ENCODE assay signal across 8 mouse cellular contexts in the genomic region with DNA sequence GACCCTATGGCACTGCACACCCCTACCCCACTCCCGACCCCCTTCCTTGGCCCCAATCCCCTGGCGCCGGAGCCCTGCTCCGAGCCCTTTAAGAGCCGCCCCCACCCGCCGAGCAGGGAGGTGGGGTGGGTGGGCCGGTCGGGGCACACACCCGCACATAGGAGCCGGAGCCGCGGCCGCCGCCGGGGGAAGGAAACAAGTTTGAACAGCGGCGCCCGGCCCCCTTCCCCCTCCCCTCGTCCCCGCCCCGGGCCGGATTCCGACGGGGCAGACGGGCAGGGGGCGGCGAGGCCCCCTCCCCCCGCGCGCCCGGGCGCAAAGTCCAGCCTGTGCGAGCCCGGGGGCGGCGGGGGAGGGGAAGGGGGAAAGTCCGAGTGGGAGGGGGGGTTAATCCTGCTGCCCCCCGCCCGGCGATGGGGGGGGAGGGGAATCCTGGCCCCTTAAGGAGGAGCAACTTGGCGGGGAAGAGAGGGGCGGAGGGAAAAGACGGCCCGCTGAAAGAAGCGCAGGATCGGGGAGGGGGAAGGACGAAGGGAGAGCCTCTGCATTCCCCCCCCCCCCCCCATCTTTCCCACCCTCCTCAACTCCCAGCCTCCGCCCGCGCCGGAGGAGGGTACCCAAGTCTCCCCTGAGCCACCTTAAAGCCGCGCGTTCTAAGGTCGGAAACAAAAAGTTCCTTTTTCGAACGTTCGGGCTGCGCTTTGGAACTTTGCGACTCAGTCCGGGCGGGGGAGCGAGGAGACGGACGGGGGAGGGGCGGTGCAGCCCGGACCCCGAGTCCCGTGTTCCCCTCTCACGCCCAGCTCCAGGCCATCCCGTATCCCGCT. TPM values are rescaled to one million over a fixed set of nuclear protein-coding genes. Genes with fewer than 3 reads are reported as not detected.
A peak's percentile ranks its signal among the peaks of the same experiment; 100 is the strongest.
DNase-seq lines count a peak whose midpoint lies in the region; ATAC-seq lines count a peak whose summit lies in the region.

No protein-coding gene starts in this region.

- peaks cover 16% of the 10 kb centered on the region for H3K36me3 ChIP-seq in embryonic facial prominence, embryonic 12.5 days
- peaks cover 9% of the 10 kb centered on the region for H3K36me3 ChIP-seq in heart, embryonic 11.5 days (ENCODE audit: control insufficient read depth, insufficient read depth, low read length)
- peaks cover 19% of the 10 kb centered on the region for H3K36me3 ChIP-seq in kidney, embryonic 14.5 days (ENCODE audit: control insufficient read depth, insufficient read depth, low read length)
- H3K36me3 ChIP-seq in liver, embryonic 15.5 days (replicated peaks): peaks cover 16% of the 10 kb centered on the region
- peaks cover 12% of the 10 kb centered on the region for H3K36me3 ChIP-seq in neural tube, embryonic 12.5 days

- peaks cover 49% of the 10 kb centered on the region for H3K4me1 ChIP-seq in embryonic facial prominence, embryonic 12.5 days
- peaks cover 38% of the 10 kb centered on the region for H3K4me1 ChIP-seq in heart, embryonic 11.5 days (ENCODE audit: control insufficient read depth, insufficient read depth, low read length)
- peaks cover 44% of the 10 kb centered on the region for H3K4me1 ChIP-seq in kidney, embryonic 14.5 days (ENCODE audit: control insufficient read depth, insufficient read depth, low read length)
- peaks cover 66% of the 10 kb centered on the region for H3K4me1 ChIP-seq in liver, embryonic 15.5 days (replicated peaks)
- H3K4me1 ChIP-seq in neural tube, embryonic 12.5 days: peaks cover 50% of the 10 kb centered on the region

- H3K27me3 ChIP-seq in embryonic facial prominence, embryonic 12.5 days: no peaks in the 10 kb centered on the region
- H3K27me3 ChIP-seq in heart, embryonic 11.5 days (ENCODE audit: control insufficient read depth, insufficient read depth, low read length): no peaks in the 10 kb centered on the region
- H3K27me3 ChIP-seq in kidney, embryonic 14.5 days (ENCODE audit: control insufficient read depth, insufficient read depth, low read length): no peaks in the 10 kb centered on the region
- peaks cover 14% of the 10 kb centered on the region; the same call in 1 of the 2 replicates for H3K27me3 ChIP-seq in liver, embryonic 15.5 days
- no peaks in the 10 kb centered on the region for H3K27me3 ChIP-seq in neural tube, embryonic 12.5 days (replicated peaks)

- ATAC-seq in embryonic facial prominence, embryonic 12.5 days (ENCODE audit: insufficient number of reproducible peaks, insufficient read depth, low FRiP score, low TSS enrichment): peak; percentile 43
- peak; percentile 62 for ATAC-seq in heart, embryonic 11.5 days (replicated peaks; ENCODE audit: insufficient number of reproducible peaks, low FRiP score, low TSS enrichment)
- ATAC-seq in kidney, embryonic 14.5 days (ENCODE audit: low FRiP score, low TSS enrichment): peak; percentile 65
- ATAC-seq in liver, embryonic 15.5 days (ENCODE audit: insufficient read depth): peak; percentile 28
- peak; percentile 41 for ATAC-seq in neural tube, embryonic 12.5 days (ENCODE audit: low FRiP score, low read depth)

- peak overlapping the region; percentile 97 for H3K4me2 ChIP-seq in embryonic facial prominence, embryonic 12.5 days (replicated peaks)
- peak overlapping the region; percentile 98 for H3K4me2 ChIP-seq in heart, embryonic 11.5 days
- H3K4me2 ChIP-seq in kidney, embryonic 14.5 days (replicated peaks; ENCODE audit: low read depth, low read length): peak overlapping the region; percentile 94
- peak overlapping the region; percentile 99 for H3K4me2 ChIP-seq in liver, embryonic 15.5 days
- H3K4me2 ChIP-seq in neural tube, embryonic 12.5 days (replicated peaks): peak overlapping the region; percentile 96

- peak overlapping the region; percentile 72 for H3K4me3 ChIP-seq in embryonic facial prominence, embryonic 12.5 days
- peak overlapping the region; percentile 80 for H3K4me3 ChIP-seq in heart, embryonic 11.5 days (ENCODE audit: low read depth, low read length)
- peak overlapping the region; percentile 73 for H3K4me3 ChIP-seq in kidney, embryonic 14.5 days (ENCODE audit: low read length)
- peak overlapping the region; percentile 78 for H3K4me3 ChIP-seq in liver, embryonic 15.5 days (replicated peaks)
- peak overlapping the region; percentile 89 for H3K4me3 ChIP-seq in neural tube, embryonic 12.5 days

- DNase-seq in A20 (ENCODE audit: low read depth, low spot score): peak; percentile 83
- peak; percentile 65 to 71 for DNase-seq in adrenal gland, adult 18-20 months (ENCODE audit: low spot score in 2 of 2)
- peak; percentile 66 to 76 for DNase-seq in thymus, adult 18-20 months

- H3K9me3 ChIP-seq in embryonic facial prominence, embryonic 12.5 days: no peaks in the 10 kb centered on the region
- no peaks in the 10 kb centered on the region for H3K9me3 ChIP-seq in heart, embryonic 11.5 days (replicated peaks; ENCODE audit: control insufficient read depth, low read length)
- H3K9me3 ChIP-seq in kidney, embryonic 14.5 days (ENCODE audit: control insufficient read depth, low read length): no peaks in the 10 kb centered on the region
- no peaks in the 10 kb centered on the region for H3K9me3 ChIP-seq in liver, embryonic 15.5 days (replicated peaks)
- no peaks in the 10 kb centered on the region for H3K9me3 ChIP-seq in neural tube, embryonic 12.5 days

- H3K27ac ChIP-seq in embryonic facial prominence, embryonic 12.5 days: peak overlapping the region; percentile 99
- peak overlapping the region; percentile 99 for H3K27ac ChIP-seq in heart, embryonic 11.5 days (ENCODE audit: low read depth, low read length)
- H3K27ac ChIP-seq in kidney, embryonic 14.5 days (ENCODE audit: low read depth, low read length): peak overlapping the region; percentile 99
- peak overlapping the region; percentile 84 for H3K27ac ChIP-seq in liver, embryonic 15.5 days (replicated peaks)
- peak overlapping the region; percentile 82 for H3K27ac ChIP-seq in neural tube, embryonic 12.5 days

- WGBS in embryonic facial prominence, embryonic 12.5 days: 1% methylated on average over 52 of the region's 73 CpGs
- under 1% methylated on average over 41 of the region's 73 CpGs for WGBS in heart, embryonic 11.5 days (ENCODE audit: insufficient replicate concordance)
- 1% methylated on average over 30 of the region's 73 CpGs for WGBS in kidney, embryonic 14.5 days
- under 1% methylated on average over 51 of the region's 73 CpGs for WGBS in liver, embryonic 15.5 days (ENCODE audit: insufficient replicate concordance)
- WGBS in neural tube, embryonic 12.5 days: under 1% methylated on average over 46 of the region's 73 CpGs

- peak overlapping the region; percentile 81 for H3K9ac ChIP-seq in embryonic facial prominence, embryonic 12.5 days
- peak overlapping the region; percentile 99 for H3K9ac ChIP-seq in heart, embryonic 11.5 days (ENCODE audit: low read depth, low read length)
- H3K9ac ChIP-seq in kidney, embryonic 14.5 days (ENCODE audit: low read depth, low read length): peak overlapping the region; percentile 90
- H3K9ac ChIP-seq in liver, embryonic 15.5 days: peak overlapping the region; percentile 79
- H3K9ac ChIP-seq in neural tube, embryonic 12.5 days: peak overlapping the region; percentile 83

RNA-seq across cellular contexts. Expression of a gene that starts 1.0 kb away (rescaled TPM):
- total RNA-seq in adrenal gland, adult 18-20 months (2021): 10 to 100 TPM; 18.3 to 25.8 TPM
- 20.0 and 20.8 TPM in 2 replicates for polyA plus RNA-seq in embryonic facial prominence, embryonic 12.5 days (2016; fragmentation: Nextera tagmentation; extraction: Ambion mirVana)
- polyA plus RNA-seq in heart, embryonic 11.5 days (2014; fragmentation: Nextera tagmentation; extraction: Ambion mirVana): 20.5 and 25.0 TPM in 2 replicates
- 22.4 and 28.8 TPM in 2 replicates for polyA plus RNA-seq in kidney, embryonic 14.5 days (2014; fragmentation: Nextera tagmentation; extraction: Ambion mirVana)
- polyA plus RNA-seq in liver, embryonic 15.5 days (2015; fragmentation: Nextera tagmentation; extraction: Ambion mirVana): 4.6 and 4.8 TPM in 2 replicates
- 11.9 and 13.1 TPM in 2 replicates for polyA plus RNA-seq in neural tube, embryonic 12.5 days (2016; fragmentation: Nextera tagmentation; extraction: Ambion mirVana)

RNA-seq across cellular contexts. Expression of a gene that starts 11.9 kb away (rescaled TPM):
- 100 to 1,000 TPM in 1 of 2 experiments, 10 to 100 TPM in 1; 96.7 to 101 TPM for total RNA-seq in adrenal gland, adult 18-20 months (2021)
- 15.9 and 17.4 TPM in 2 replicates for polyA plus RNA-seq in embryonic facial prominence, embryonic 12.5 days (2016; fragmentation: Nextera tagmentation; extraction: Ambion mirVana)
- 10.4 and 11.6 TPM in 2 replicates for polyA plus RNA-seq in heart, embryonic 11.5 days (2014; fragmentation: Nextera tagmentation; extraction: Ambion mirVana)
- 15.7 and 18.5 TPM in 2 replicates for polyA plus RNA-seq in kidney, embryonic 14.5 days (2014; fragmentation: Nextera tagmentation; extraction: Ambion mirVana)
- 6.4 and 7.4 TPM in 2 replicates for polyA plus RNA-seq in liver, embryonic 15.5 days (2015; fragmentation: Nextera tagmentation; extraction: Ambion mirVana)
- polyA plus RNA-seq in neural tube, embryonic 12.5 days (2016; fragmentation: Nextera tagmentation; extraction: Ambion mirVana): 19.1 and 20.3 TPM in 2 replicates

RNA-seq across cellular contexts. Expression of a gene that starts 18.0 kb away (rescaled TPM):
- total RNA-seq in adrenal gland, adult 18-20 months (2021): 100 to 1,000 TPM in 1 of 2 experiments, 10 to 100 TPM in 1; 96.8 to 123 TPM
- 45.7 and 47.0 TPM in 2 replicates for polyA plus RNA-seq in embryonic facial prominence, embryonic 12.5 days (2016; fragmentation: Nextera tagmentation; extraction: Ambion mirVana)
- 25.0 and 31.5 TPM in 2 replicates for polyA plus RNA-seq in heart, embryonic 11.5 days (2014; fragmentation: Nextera tagmentation; extraction: Ambion mirVana)
- 36.0 and 47.2 TPM in 2 replicates for polyA plus RNA-seq in kidney, embryonic 14.5 days (2014; fragmentation: Nextera tagmentation; extraction: Ambion mirVana)
- 8.9 and 10.2 TPM in 2 replicates for polyA plus RNA-seq in liver, embryonic 15.5 days (2015; fragmentation: Nextera tagmentation; extraction: Ambion mirVana)
- polyA plus RNA-seq in neural tube, embryonic 12.5 days (2016; fragmentation: Nextera tagmentation; extraction: Ambion mirVana): 44.2 and 45.0 TPM in 2 replicates

RNA-seq across cellular contexts. Expression of a gene that starts 28.3 kb away (rescaled TPM):
- 10 to 100 TPM in 1 of 2 experiments, 1 to 10 TPM in 1; 8.4 to 10.2 TPM for total RNA-seq in adrenal gland, adult 18-20 months (2021)
- 2.9 and 3.0 TPM in 2 replicates for polyA plus RNA-seq in embryonic facial prominence, embryonic 12.5 days (2016; fragmentation: Nextera tagmentation; extraction: Ambion mirVana)
- 2.3 and 2.7 TPM in 2 replicates for polyA plus RNA-seq in heart, embryonic 11.5 days (2014; fragmentation: Nextera tagmentation; extraction: Ambion mirVana)
- 2.2 and 4.2 TPM in 2 replicates for polyA plus RNA-seq in kidney, embryonic 14.5 days (2014; fragmentation: Nextera tagmentation; extraction: Ambion mirVana)
- polyA plus RNA-seq in liver, embryonic 15.5 days (2015; fragmentation: Nextera tagmentation; extraction: Ambion mirVana): 1.8 and 2.1 TPM in 2 replicates
- polyA plus RNA-seq in neural tube, embryonic 12.5 days (2016; fragmentation: Nextera tagmentation; extraction: Ambion mirVana): 2.1 and 2.9 TPM in 2 replicates

RNA-seq across cellular contexts. Expression of a gene that starts 29.1 kb away (rescaled TPM):
- total RNA-seq in adrenal gland, adult 18-20 months (2021): 10 to 100 TPM; 24.0 to 27.0 TPM
- polyA plus RNA-seq in embryonic facial prominence, embryonic 12.5 days (2016; fragmentation: Nextera tagmentation; extraction: Ambion mirVana): 13.7 and 14.9 TPM in 2 replicates
- 5.3 and 6.7 TPM in 2 replicates for polyA plus RNA-seq in heart, embryonic 11.5 days (2014; fragmentation: Nextera tagmentation; extraction: Ambion mirVana)
- 8.7 and 10.8 TPM in 2 replicates for polyA plus RNA-seq in kidney, embryonic 14.5 days (2014; fragmentation: Nextera tagmentation; extraction: Ambion mirVana)
- polyA plus RNA-seq in liver, embryonic 15.5 days (2015; fragmentation: Nextera tagmentation; extraction: Ambion mirVana): 35.4 and 39.1 TPM in 2 replicates
- polyA plus RNA-seq in neural tube, embryonic 12.5 days (2016; fragmentation: Nextera tagmentation; extraction: Ambion mirVana): 15.5 and 17.7 TPM in 2 replicates

Comparison
In these comparisons a context has a peak if more than half of its experiments do, and no peak if none do; other contexts are left out.
1. Peak in every context shown above with its lines: DNase-seq, ATAC-seq, H3K4me3 ChIP-seq and H3K27ac ChIP-seq.